Comparison of ENCODE assay signal across 8 mouse cellular contexts in genomic region chr9:88362055-88362850, GRCm38 (mm10). TPM values are rescaled to one million over a fixed set of nuclear protein-coding genes. Genes with fewer than 3 reads are reported as not detected.
DNase-seq lines count a peak whose midpoint lies in the region; ATAC-seq lines count a peak whose summit lies in the region.

No protein-coding gene starts in this region.

- H3K36me3 ChIP-seq in heart, embryonic 12.5 days: peaks cover 10% of the 10 kb centered on the region
- H3K36me3 ChIP-seq in forebrain, embryonic 11.5 days (ENCODE audit: control insufficient read depth, insufficient read depth, low read length): no peaks in the 10 kb centered on the region
- H3K36me3 ChIP-seq in neural tube, embryonic 15.5 days: no peaks in the 10 kb centered on the region
- no peaks in the 10 kb centered on the region for H3K36me3 ChIP-seq in kidney, embryonic 15.5 days

- H3K9ac ChIP-seq in heart, embryonic 12.5 days: no peak overlapping the region
- H3K9ac ChIP-seq in forebrain, embryonic 11.5 days (ENCODE audit: low read length): no peak overlapping the region
- H3K9ac ChIP-seq in neural tube, embryonic 15.5 days (replicated peaks): no peak overlapping the region
- no peak overlapping the region for H3K9ac ChIP-seq in kidney, embryonic 15.5 days

- no peak overlapping the region for H3K4me3 ChIP-seq in heart, embryonic 12.5 days
- no peak overlapping the region for H3K4me3 ChIP-seq in forebrain, embryonic 11.5 days (ENCODE audit: low read depth, low read length)
- H3K4me3 ChIP-seq in neural tube, embryonic 15.5 days (replicated peaks): no peak overlapping the region
- H3K4me3 ChIP-seq in kidney, embryonic 15.5 days (replicated peaks): no peak overlapping the region

- 22% methylated on average over 5 of the region's 5 CpGs for WGBS in heart, embryonic 12.5 days
- 30% methylated on average over 4 of the region's 5 CpGs for WGBS in forebrain, embryonic 11.5 days
- 30% methylated on average over 5 of the region's 5 CpGs for WGBS in neural tube, embryonic 15.5 days
- 29% methylated on average over 5 of the region's 5 CpGs for WGBS in kidney, embryonic 15.5 days

- peaks cover 25% of the 10 kb centered on the region for H3K4me1 ChIP-seq in heart, embryonic 12.5 days (replicated peaks)
- H3K4me1 ChIP-seq in forebrain, embryonic 11.5 days (replicated peaks; ENCODE audit: control insufficient read depth, insufficient read depth, low read length): no peaks in the 10 kb centered on the region
- peaks cover 8% of the 10 kb centered on the region; the same call in 1 of the 2 replicates for H3K4me1 ChIP-seq in neural tube, embryonic 15.5 days
- no peaks in the 10 kb centered on the region for H3K4me1 ChIP-seq in kidney, embryonic 15.5 days

- no peak overlapping the region for H3K4me2 ChIP-seq in heart, embryonic 12.5 days
- no peak overlapping the region for H3K4me2 ChIP-seq in forebrain, embryonic 11.5 days (ENCODE audit: low read depth, low read length, severe bottlenecking)
- no peak overlapping the region for H3K4me2 ChIP-seq in neural tube, embryonic 15.5 days
- no peak overlapping the region for H3K4me2 ChIP-seq in kidney, embryonic 15.5 days

- H3K9me3 ChIP-seq in heart, embryonic 12.5 days (replicated peaks): no peaks in the 10 kb centered on the region
- no peaks in the 10 kb centered on the region for H3K9me3 ChIP-seq in forebrain, embryonic 11.5 days (ENCODE audit: control insufficient read depth, low read length)
- H3K9me3 ChIP-seq in neural tube, embryonic 15.5 days (replicated peaks): no peaks in the 10 kb centered on the region
- H3K9me3 ChIP-seq in kidney, embryonic 15.5 days (replicated peaks): no peaks in the 10 kb centered on the region

- no peaks in the 10 kb centered on the region for H3K27me3 ChIP-seq in heart, embryonic 12.5 days (replicated peaks)
- no peaks in the 10 kb centered on the region for H3K27me3 ChIP-seq in forebrain, embryonic 11.5 days (ENCODE audit: control insufficient read depth, insufficient read depth, low read length)
- H3K27me3 ChIP-seq in neural tube, embryonic 15.5 days (replicated peaks): no peaks in the 10 kb centered on the region
- no peaks in the 10 kb centered on the region for H3K27me3 ChIP-seq in kidney, embryonic 15.5 days

- DNase-seq in heart, adult 18-20 months: peak; percentile 33 to 41
- peak; percentile 34 for DNase-seq in testis, postnatal 14 days (ENCODE audit: low spot score)
- DNase-seq in testis, postnatal 10 days (ENCODE audit: low spot score): no peak
- no peak for DNase-seq in forebrain, embryonic 11.5 days (ENCODE audit: low spot score)

- no peak for ATAC-seq in heart, embryonic 12.5 days (ENCODE audit: insufficient number of reproducible peaks, low FRiP score)
- ATAC-seq in forebrain, embryonic 11.5 days (replicated peaks; ENCODE audit: low FRiP score): peak; percentile 57
- ATAC-seq in neural tube, embryonic 15.5 days (ENCODE audit: low FRiP score): peak; percentile 30; the same call in 1 of the 2 replicates
- ATAC-seq in erythroblast, adult 5-6 weeks (replicated peaks; ENCODE audit: low FRiP score, poor library complexity, severe bottlenecking): no peak
- ATAC-seq in kidney, embryonic 15.5 days (replicated peaks; ENCODE audit: low FRiP score): no peak

- no peak overlapping the region; the same call in 1 of the 2 replicates for H3K27ac ChIP-seq in heart, embryonic 12.5 days (ENCODE audit: poor library complexity, severe bottlenecking)
- H3K27ac ChIP-seq in forebrain, embryonic 11.5 days (ENCODE audit: low read depth, low read length): no peak overlapping the region
- 0 out of 2 replicates have a peak overlapping the region, but pooled peaks have one; percentile 33 for H3K27ac ChIP-seq in neural tube, embryonic 15.5 days (replicated peaks)
- no peak overlapping the region for H3K27ac ChIP-seq in kidney, embryonic 15.5 days

RNA-seq across cellular contexts. Expression of gene Nt5e, which starts 35.3 kb away (rescaled TPM):
- total RNA-seq in heart, adult 18-20 months (2021): 10 to 100 TPM; 10.7 to 16.7 TPM
- polyA plus RNA-seq in heart, embryonic 12.5 days (2016; fragmentation: Nextera tagmentation; extraction: Ambion mirVana): 5.4 and 5.8 TPM in 2 replicates
- 0.88 and 1.2 TPM in 2 replicates for polyA plus RNA-seq in forebrain, embryonic 11.5 days (2014; fragmentation: Nextera tagmentation; extraction: Ambion mirVana)
- polyA plus RNA-seq in neural tube, embryonic 15.5 days (2015; fragmentation: Nextera tagmentation; extraction: Ambion mirVana): 1.1 and 1.2 TPM in 2 replicates
- total RNA-seq in erythroblast, adult 5-6 weeks (2015; ENCODE audit: low replicate concordance): 0.19 and 1.0 TPM in 2 replicates
- 0.98 and 1.0 TPM in 2 replicates for total RNA-seq in erythroblast, adult 5-6 weeks (2017; ENCODE audit: low replicate concordance)
- polyA plus RNA-seq in kidney, embryonic 15.5 days (2015; fragmentation: Nextera tagmentation; extraction: Ambion mirVana): 2.2 and 3.6 TPM in 2 replicates

Comparison
In these comparisons a context has a peak if more than half of its experiments do, and no peak if none do; other contexts are left out.
1. DNase-seq: peak in heart, adult 18-20 months (2 of 2) and testis, postnatal 14 days (single experiment); none in testis, postnatal 10 days (single experiment) and forebrain, embryonic 11.5 days (single experiment).
2. ATAC-seq: peak in forebrain, embryonic 11.5 days (single experiment) and neural tube, embryonic 15.5 days (single experiment); none in heart, embryonic 12.5 days (single experiment), erythroblast, adult 5-6 weeks (single experiment) and kidney, embryonic 15.5 days (single experiment).